Mouse (Mus musculus): Measurements from ENCODE around the gene Zfp580.

DNA sequence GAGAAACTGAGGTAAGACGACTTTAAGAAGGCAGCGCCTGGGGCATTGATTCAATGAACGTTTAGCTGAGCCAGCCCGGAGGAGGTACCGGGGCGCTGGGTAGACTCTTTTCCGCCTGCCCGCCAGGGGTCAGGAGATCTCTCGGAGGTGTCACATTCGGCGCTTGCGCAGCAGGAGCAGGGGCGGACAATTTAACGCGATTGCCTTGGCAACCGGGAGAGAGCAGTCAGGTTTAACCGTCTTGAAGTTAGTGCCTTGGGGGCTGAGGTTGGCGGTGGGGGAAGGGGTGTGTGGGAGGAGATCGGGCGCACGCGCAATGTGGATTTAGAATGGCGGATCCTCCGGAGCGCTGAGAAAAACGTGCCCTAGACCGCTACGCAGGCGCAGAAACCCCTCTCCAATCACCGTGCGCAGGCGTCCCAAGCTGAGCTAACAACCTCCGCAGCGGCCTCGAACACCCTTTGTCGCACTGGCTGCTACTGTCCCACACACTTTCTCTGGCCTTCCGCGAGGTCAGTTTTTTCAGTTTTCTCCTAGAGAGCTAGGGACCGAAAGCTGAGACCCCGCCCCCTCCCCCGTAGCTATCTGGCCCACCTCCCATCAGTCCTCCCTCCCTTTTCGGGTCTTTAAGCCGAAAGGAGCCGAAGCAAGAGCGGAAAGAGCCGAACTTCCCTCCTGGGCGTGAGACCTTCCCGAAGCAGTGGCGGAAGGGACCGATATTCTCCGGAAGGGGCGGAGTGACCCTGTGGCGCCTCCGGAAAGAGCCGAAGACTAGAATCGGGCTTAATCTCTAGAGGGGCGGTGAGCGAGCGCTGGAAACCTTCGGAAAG is 9.8 kb downstream of the Zfp580 start:
- TF ChIP-seq EP300 (IDR thresholded peaks at IDR 0.05; ENCODE audit: insufficient read depth, low read depth, low read length) (peak; percentile 72; the same call in 1 of the 2 replicates), CTCF (IDR thresholded peaks at IDR 0.05; ENCODE audit: low read depth, low read length) (peak; percentile 67), POLR2A (IDR thresholded peaks at IDR 0.05; ENCODE audit: insufficient read depth, low read length) (no peak)
